Mouse (Mus musculus) cerebellum, adult 2 months (tissue): ENCODE data around the gene Zfp384. TPM values are rescaled to one million over a fixed set of nuclear protein-coding genes. Genes with fewer than 3 reads are reported as not detected.
"Not testable (repeated sequence)": the region's sequence is repeated elsewhere in the genome, so short reads cannot be mapped to it uniquely, and the experiment has no call there.

Source experiments
- DNase-seq, 2 experiments: peaks; one replicate each; pipeline ENCODE4 v3.0.0; 2021
- H3K27ac ChIP-seq: fragments of 200-500 bp; 2 replicates; pipeline ENCODE4 v1.5.1; 2012; ENCODE audit warnings: low read length, control low read depth, inconsistent platforms; ENCODE audit not compliant: insufficient read depth
- H3K27me3 ChIP-seq: fragments of 200-500 bp; 2 replicates; pipeline ENCODE4 v1.6.1; 2012; ENCODE audit warnings: inconsistent platforms, mild to moderate bottlenecking, low read length, moderate library complexity; ENCODE audit not compliant: control insufficient read depth, insufficient read depth
- H3K4me1 ChIP-seq: fragments of 200-500 bp; 2 replicates; pipeline ENCODE4 v1.6.1; 2011; ENCODE audit warnings: low read length; ENCODE audit not compliant: control insufficient read depth, insufficient read depth
- H3K4me3 ChIP-seq: fragments of 200-500 bp; replicated peaks from 2 replicates; pipeline ENCODE3; 2011; ENCODE audit warnings: mild to moderate bottlenecking, low read depth, low read length, control low read depth; ENCODE audit not compliant: insufficient read depth
- CTCF ChIP-seq: fragments of 200-500 bp; IDR thresholded peaks from 2 replicates; pipeline ENCODE4 v1.5.1; 2011; ENCODE audit warnings: low read depth, mild to moderate bottlenecking, control low read depth, low read length, moderate library complexity, borderline replicate concordance; ENCODE audit not compliant: insufficient read depth
- POLR2A ChIP-seq: fragments of 200-500 bp; IDR thresholded peaks from 2 replicates; pipeline ENCODE4 v1.6.1; 2011; ENCODE audit warnings: low read length, control low read depth, borderline replicate concordance; ENCODE audit not compliant: insufficient read depth
- WGBS: fragments of 180-500 bp; shearing (Covaris S2); methylation state at CpG from one replicate; pipeline ENCODE4 v1.1.7; 2018; 5-methylcytosine and 5-hydroxymethylcytosine counted together
- polyA plus RNA-seq: library from polyadenylated mRNA; depleted of rRNA; stranded (reverse); fragments of >200 nt; gene quantifications from 2 replicates; pipeline ENCODE4 v1.2.3, GENCODE M21; 2012

The Zfp384 gene
- polyA plus RNA-seq, 1 experiment: 57.3 TPM

DNA sequence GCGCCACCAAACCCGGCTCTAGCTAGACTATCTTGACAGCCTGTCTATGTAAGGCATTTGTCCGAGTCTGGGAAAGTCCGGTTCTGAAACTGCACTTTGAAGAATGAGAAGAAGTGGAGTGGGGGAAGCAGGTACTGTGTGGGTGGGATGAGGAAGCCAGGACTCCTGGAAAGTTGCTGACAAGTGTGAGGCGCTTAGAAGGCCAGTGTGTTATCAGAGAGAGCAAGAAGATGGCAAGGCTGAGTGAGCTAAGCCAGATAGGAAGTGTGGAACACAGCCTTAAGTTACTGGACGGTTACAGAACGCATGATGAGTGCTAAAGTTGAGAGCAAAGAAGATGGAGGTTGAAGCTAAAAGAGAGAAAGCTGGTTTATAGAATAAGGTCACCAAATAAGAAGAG, 33.1 kb downstream of the Zfp384 start:
- DNase-seq: no peak
- no peak overlapping the region for H3K27ac ChIP-seq
- no peaks in the 10 kb centered on the region for H3K27me3 ChIP-seq
- TF ChIP-seq CTCF: no peak
- no peak for TF ChIP-seq POLR2A
- 0 out of 2 replicates have a peak, but pooled peaks cover 4% of the 10 kb centered on the region for H3K4me1 ChIP-seq
- 94% methylated on average over 7 of the region's 7 CpGs for whole genome bisulfite sequencing
- no peak overlapping the region for H3K4me3 ChIP-seq

GRCm38 (mm10) chr6:125046691-125047090, 37.7 kb downstream of the Zfp384 start:
- H3K27me3 ChIP-seq: no peaks in the 10 kb centered on the region
- peak; percentile 84 to 85 for DNase-seq
- no peak overlapping the region; the same call in 1 of the 2 replicates for H3K27ac ChIP-seq
- H3K4me3 ChIP-seq: no peak overlapping the region
- H3K4me1 ChIP-seq: 0 out of 2 replicates have a peak, but pooled peaks cover 4% of the 10 kb centered on the region
- TF ChIP-seq POLR2A (no peak), CTCF (peak; percentile 93)
- WGBS: 3% methylated on average over 5 of the region's 5 CpGs

DNA sequence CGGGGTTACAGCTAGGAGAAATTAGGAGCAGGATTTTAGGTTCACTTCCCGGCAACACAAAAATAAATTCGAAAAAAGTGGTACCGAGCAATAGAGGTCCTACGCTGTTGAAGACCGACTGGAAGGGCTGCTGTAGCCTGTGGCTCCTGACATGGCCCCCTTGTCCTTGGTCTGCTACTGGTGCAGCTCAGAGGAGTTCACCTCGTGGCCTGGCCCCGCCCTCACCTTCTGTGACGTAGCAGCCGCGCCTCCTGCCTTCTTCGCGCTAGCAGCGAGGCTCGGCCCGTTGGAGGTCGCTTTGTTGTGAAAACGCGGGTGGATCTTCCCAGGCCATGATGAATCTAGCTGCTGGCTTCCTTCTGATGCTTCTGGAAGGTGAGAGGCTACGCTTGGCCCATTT, 40.7 kb downstream of the Zfp384 start, which contains the start of gene Acrbp:
Gene Acrbp, plus strand, starts transcription at position 12 of the 400 bp plus-strand sequence.
- Histone ChIP-seq H3K4me1 (0 out of 2 replicates have a peak, but pooled peaks cover 4% of the 10 kb centered on the region), H3K4me3 (no peak within 1 kb of the TSS), H3K27me3 (no peaks in the 10 kb centered on the region), H3K27ac (no peak within 1 kb of the TSS)
- no peak for DNase-seq
- 51% methylated on average over 20 of the region's 20 CpGs for WGBS
- TF ChIP-seq POLR2A (no peak), CTCF (no peak)

DNA sequence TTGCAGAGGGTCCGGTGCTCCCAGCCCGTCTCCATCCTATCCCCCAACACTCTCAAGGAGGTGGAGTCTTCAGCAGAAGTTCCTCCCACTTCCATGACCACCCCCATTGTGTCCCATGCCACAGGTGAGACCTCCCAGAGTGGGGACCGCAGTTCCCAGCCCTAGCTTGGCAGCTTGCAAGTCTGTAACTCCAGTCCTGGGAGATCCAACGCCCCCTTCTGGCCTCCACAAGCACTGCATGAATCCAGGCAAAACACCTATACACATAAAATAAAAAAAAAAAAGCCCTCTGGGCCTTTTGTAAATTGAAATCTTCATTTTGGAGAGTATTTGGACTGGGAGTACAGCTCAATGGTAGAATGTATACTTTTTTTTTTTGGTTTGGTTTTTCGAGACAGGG, 42.3 kb downstream of the Zfp384 start:
- Histone ChIP-seq H3K27me3 (no peaks in the 10 kb centered on the region), H3K27ac (no peak overlapping the region), H3K4me3 (no peak overlapping the region), H3K4me1 (0 out of 2 replicates have a peak, but pooled peaks cover 4% of the 10 kb centered on the region)
- WGBS: 60% methylated on average over 5 of the region's 5 CpGs
- peak in 1 of 2 experiments; percentile 18 for DNase-seq
- peak; percentile 37; the same call in 1 of the 2 replicates for TF ChIP-seq CTCF
- no peak for TF ChIP-seq POLR2A

DNA sequence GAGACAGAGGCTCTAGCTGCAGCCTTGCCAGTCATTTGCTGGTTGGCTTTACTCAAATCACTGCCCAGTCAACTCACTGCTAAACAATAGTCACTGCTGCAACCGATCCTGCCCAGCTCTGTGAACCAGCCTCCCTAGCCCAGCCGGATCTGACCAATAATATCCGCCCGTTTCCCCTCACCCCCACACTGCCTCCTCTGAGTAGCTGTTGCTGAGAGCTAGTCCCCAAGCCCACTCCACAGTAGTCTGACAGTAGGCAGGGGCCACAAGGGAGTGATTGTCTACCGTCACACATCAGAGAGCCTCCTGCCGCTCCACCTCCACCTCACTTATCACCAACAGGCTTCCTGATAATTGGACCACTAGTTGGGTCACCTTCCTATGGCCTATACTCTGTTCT, 52.5 kb downstream of the Zfp384 start:
- TF ChIP-seq POLR2A (no peak), CTCF (no peak)
- 52% methylated on average over 6 of the region's 6 CpGs for WGBS
- no peak for DNase-seq

DNA sequence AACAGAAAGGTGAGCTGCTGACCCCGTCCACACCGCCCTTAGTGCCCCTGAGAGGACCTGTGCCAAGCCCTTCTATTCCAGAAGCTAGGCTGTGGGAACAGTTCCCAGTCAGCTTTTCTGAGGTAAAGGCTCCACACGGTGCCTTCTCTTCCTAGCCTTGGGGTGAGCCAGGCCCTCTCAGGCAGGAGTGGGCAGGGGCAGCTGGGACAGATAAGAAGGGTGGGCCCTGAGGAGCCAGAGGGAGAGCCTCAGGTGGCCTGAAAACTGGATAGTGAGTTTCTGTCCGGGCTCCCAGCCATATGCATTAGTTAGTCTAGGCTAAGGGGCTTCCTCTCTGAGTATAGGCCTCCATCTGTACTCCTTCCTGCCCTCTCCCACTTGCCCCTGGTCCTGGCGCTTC, 53.6 kb downstream of the Zfp384 start:
- TF ChIP-seq CTCF (no peak), POLR2A (no peak)
- Histone ChIP-seq H3K27me3 (no peaks in the 10 kb centered on the region), H3K27ac (no peak overlapping the region), H3K4me3 (no peak overlapping the region), H3K4me1 (peaks cover 7% of the 10 kb centered on the region; the same call in 1 of the 2 replicates)
- no peak for DNase-seq
- 31% methylated on average over 5 of the region's 5 CpGs for WGBS

More for the DNA sequence above, 52.5 kb downstream of the Zfp384 start:
- Histone ChIP-seq H3K27me3 (no peaks in the 10 kb centered on the region), H3K4me1 (peaks cover 7% of the 10 kb centered on the region; the same call in 1 of the 2 replicates), H3K4me3 (no peak overlapping the region), H3K27ac (no peak overlapping the region)

DNA sequence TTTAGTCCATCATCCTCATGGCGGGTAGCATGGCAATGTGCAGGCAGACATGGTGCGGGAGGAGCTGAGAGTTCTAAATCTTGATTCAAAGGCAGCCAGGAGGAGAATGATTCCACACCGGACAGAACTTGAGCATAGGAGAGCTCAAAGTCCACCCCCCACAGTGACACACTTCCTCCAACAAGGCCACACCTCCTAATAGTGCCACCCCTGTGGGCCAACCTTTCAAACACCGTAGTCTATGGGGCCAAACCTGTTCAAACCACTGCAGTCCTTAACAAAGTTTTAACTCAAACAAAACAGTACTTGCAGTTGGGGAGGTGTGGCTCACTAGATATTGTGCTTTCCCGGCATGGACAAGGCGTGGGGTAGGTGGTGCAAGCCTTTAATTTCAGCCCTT, 55.0 kb downstream of the Zfp384 start:
- no peak for DNase-seq
- Histone ChIP-seq H3K27me3 (no peaks in the 10 kb centered on the region), H3K4me3 (no peak overlapping the region), H3K27ac (no peak overlapping the region), H3K4me1 (peaks cover 1% of the 10 kb centered on the region; the same call in 1 of the 2 replicates)
- TF ChIP-seq POLR2A (no peak), CTCF (no peak)
- 79% methylated on average over 6 of the region's 6 CpGs for WGBS

- H3K27ac ChIP-seq, DNase-seq, H3K4me1 ChIP-seq, H3K4me3 ChIP-seq, H3K27me3 ChIP-seq: not testable (repeated sequence)
- WGBS: no CpG with 5 or more reads among the region's 1 CpGs
These were observed 56.3 kb downstream of the Zfp384 start for GRCm38 (mm10) chr6:125065223-125065622.
